Mouse (Mus musculus) mature B cell (primary cell): ENCODE results near the gene Btrc.

Source experiments
- in situ Hi-C: fragments of 300-500 bp; cut with MboI; formaldehyde crosslinking; loops from 2 replicates; pipeline ENCODE4 v1.14.3; 2019

The Btrc gene

GRCm38 (mm10) chr19:45567367-45567766 lies 203.8 kb downstream of the Btrc start:
- in situ Hi-C loops, result loop anchor here (10.0 kb wide), 1 partner anchor 177 kb away; the partner anchor contains the start of genes Fgf8 and Npm3

GRCm38 (mm10) chr19:45573033-45573432 lies 209.5 kb downstream of the Btrc start:
- in situ Hi-C loops, result no loop called here

GRCm38 (mm10) chr19:45573861-45574267 lies 210.3 kb downstream of the Btrc start:
- in situ Hi-C loops, result no loop called here

GRCm38 (mm10) chr19:45574339-45574898 lies 210.9 kb downstream of the Btrc start:
- in situ Hi-C loops, result no loop called here

- in situ Hi-C loops, result no loop called here
These were observed 211.6 kb downstream of the Btrc start for GRCm38 (mm10) chr19:45574941-45575631.

GRCm38 (mm10) chr19:45575632-45576001 lies 212.1 kb downstream of the Btrc start:
- in situ Hi-C loops, result no loop called here

- in situ Hi-C loops, result no loop called here
These were observed 213.7 kb downstream of the Btrc start for GRCm38 (mm10) chr19:45577141-45577750.

- in situ Hi-C loops, result no loop called here
These were observed 215.4 kb downstream of the Btrc start for GRCm38 (mm10) chr19:45578976-45579375.

GRCm38 (mm10) chr19:45579416-45579815 lies 215.9 kb downstream of the Btrc start:
- in situ Hi-C loops, result no loop called here
